Mouse (Mus musculus) CH12.LX (cell line): ENCODE measurements around the gene Zmynd8. TPM values are rescaled to one million over a fixed set of nuclear protein-coding genes. Genes with fewer than 3 reads are reported as not detected.
A peak's percentile ranks its signal among the peaks of the same experiment; 100 is the strongest.

Experiments used
- DNase-seq: peaks from one replicate; pipeline ENCODE4 v3.0.0-alpha.2; 2013; ENCODE audit errors: extremely low read depth
- H3K27ac ChIP-seq: 2 replicates; pipeline ENCODE4 v1.5.1; 2012; ENCODE audit warnings: low read depth, mild to moderate bottlenecking, control low read depth, moderate library complexity; ENCODE audit not compliant: insufficient read depth
- H3K27me3 ChIP-seq: replicated peaks from 2 replicates; pipeline ENCODE3; 2012; ENCODE audit warnings: inconsistent platforms
- H3K36me3 ChIP-seq, 2 experiments: replicated peaks in 1 of 2; 2 replicates each; pipeline versions ENCODE3 to v1.6.1; 2012; ENCODE audit warnings: inconsistent platforms in 1 of 2, low read length in 1 of 2, mild to moderate bottlenecking in 1 of 2, mixed read lengths in 1 of 2, moderate library complexity in 1 of 2; ENCODE audit not compliant: control insufficient read depth in 1 of 2, insufficient read depth in 1 of 2
- H3K4me1 ChIP-seq, 2 experiments: 2 replicates each; pipeline ENCODE4 v1.6.1; 2012; ENCODE audit warnings: inconsistent platforms in 1 of 2, moderate library complexity in 1 of 2; ENCODE audit not compliant: insufficient read depth in 2 of 2, control insufficient read depth in 1 of 2
- H3K4me2 ChIP-seq: 2 replicates; pipeline ENCODE4 v1.6.1; 2012; ENCODE audit warnings: low read depth, mild to moderate bottlenecking, control low read depth; ENCODE audit not compliant: poor library complexity, insufficient read depth, severe bottlenecking
- H3K4me3 ChIP-seq, 3 experiments: fragments of 150-350 bp in 1 of 3; sonication (generic) in 1 of 3; replicated peaks in 1 of 3; 2 replicates each; pipeline versions ENCODE3 to v1.5.1; 2011 to 2012; ENCODE audit warnings: low read depth in 2 of 3, low read length in 2 of 3, mild to moderate bottlenecking in 2 of 3, moderate library complexity in 2 of 3, control low read depth in 1 of 3, improper control_type of control experiment in 1 of 3, inconsistent platforms in 1 of 3, mixed read lengths in 1 of 3; ENCODE audit not compliant: poor library complexity in 1 of 3
- H3K79me2 ChIP-seq: replicated peaks from 2 replicates; pipeline ENCODE4 v1.6.1; 2012; ENCODE audit warnings: mild to moderate bottlenecking, moderate library complexity; ENCODE audit not compliant: control insufficient read depth, poor library complexity, insufficient read depth, severe bottlenecking; ENCODE audit errors: extremely low read depth
- H3K9ac ChIP-seq: 2 replicates; pipeline ENCODE4 v1.6.1; 2012; ENCODE audit warnings: low read depth, mild to moderate bottlenecking, control low read depth, moderate library complexity; ENCODE audit not compliant: insufficient read depth
- H3K9me3 ChIP-seq: replicated peaks from 2 replicates; pipeline ENCODE3; 2012; ENCODE audit warnings: low read length, inconsistent platforms, mixed read lengths
- BHLHE40 ChIP-seq: IDR thresholded peaks from 2 replicates; pipeline ENCODE4 v1.6.1; 2011; ENCODE audit warnings: mild to moderate bottlenecking, low read depth, low read length, improper control_type of control experiment
- CHD1 ChIP-seq: IDR thresholded peaks from 2 replicates; pipeline ENCODE4 v1.6.1; 2012; ENCODE audit warnings: low read depth, low read length, improper control_type of control experiment, inconsistent platforms
- CHD2 ChIP-seq: IDR thresholded peaks from 2 replicates; pipeline ENCODE4 v1.6.1; 2011; ENCODE audit warnings: low read length, improper control_type of control experiment
- CTCF ChIP-seq, 2 experiments: IDR thresholded peaks in 1 of 2; conservative IDR thresholded peaks in 1 of 2; 2 replicates each; pipeline ENCODE4 v1.5.1; 2011 to 2012; ENCODE audit warnings: low read depth in 2 of 2, low read length in 2 of 2, improper control_type of control experiment in 1 of 2, inconsistent platforms in 1 of 2, mild to moderate bottlenecking in 1 of 2, moderate library complexity in 1 of 2
- ELF1 ChIP-seq: IDR thresholded peaks from 2 replicates; pipeline ENCODE4 v1.6.1; 2014; ENCODE audit warnings: low read depth, mild to moderate bottlenecking, inconsistent platforms, low read length, improper control_type of control experiment
- EP300 ChIP-seq: IDR thresholded peaks from 2 replicates; pipeline ENCODE4 v1.6.1; 2011; ENCODE audit warnings: low read length, improper control_type of control experiment
- ETS1 ChIP-seq: conservative IDR thresholded peaks from 2 replicates; pipeline ENCODE4 v1.6.1; 2012; ENCODE audit warnings: low read depth, mild to moderate bottlenecking, inconsistent platforms, low read length, improper control_type of control experiment, moderate library complexity
- GABPA ChIP-seq: IDR thresholded peaks from 2 replicates; pipeline ENCODE4 v1.6.1; 2012; ENCODE audit warnings: low read depth, low read length, improper control_type of control experiment, inconsistent platforms; ENCODE audit not compliant: insufficient replicate concordance
- HCFC1 ChIP-seq: IDR thresholded peaks from 2 replicates; pipeline ENCODE4 v1.6.1; 2012; ENCODE audit warnings: low read depth, mild to moderate bottlenecking, inconsistent platforms, low read length, improper control_type of control experiment
- JUN ChIP-seq: IDR thresholded peaks from 2 replicates; pipeline ENCODE4 v1.6.1; 2011; ENCODE audit warnings: low read depth, mild to moderate bottlenecking, low read length, improper control_type of control experiment, moderate library complexity; ENCODE audit not compliant: insufficient read depth
- JUND ChIP-seq: conservative IDR thresholded peaks from 2 replicates; pipeline ENCODE4 v1.6.1; 2011; ENCODE audit warnings: low read depth, low read length, improper control_type of control experiment
- KAT2A ChIP-seq: IDR thresholded peaks from 2 replicates; pipeline ENCODE4 v1.6.1; 2012; ENCODE audit warnings: low read length, improper control_type of control experiment, inconsistent platforms; ENCODE audit not compliant: insufficient replicate concordance
- MAFK ChIP-seq: IDR thresholded peaks from 2 replicates; pipeline ENCODE4 v1.6.1; 2011; ENCODE audit warnings: low read length, improper control_type of control experiment; ENCODE audit not compliant: insufficient replicate concordance
- MAZ ChIP-seq: IDR thresholded peaks from 2 replicates; pipeline ENCODE4 v1.6.1; 2012; ENCODE audit warnings: low read depth, mild to moderate bottlenecking, inconsistent platforms, low read length, improper control_type of control experiment, moderate library complexity
- MEF2A ChIP-seq: IDR thresholded peaks from 2 replicates; pipeline ENCODE4 v1.6.1; 2014; ENCODE audit warnings: low read depth, mild to moderate bottlenecking, inconsistent platforms, low read length, improper control_type of control experiment, borderline replicate concordance
- MXI1 ChIP-seq: IDR thresholded peaks from 2 replicates; pipeline ENCODE4 v1.6.1; 2011; ENCODE audit warnings: mild to moderate bottlenecking, low read depth, low read length, improper control_type of control experiment
- MYC ChIP-seq: IDR thresholded peaks from 2 replicates; pipeline ENCODE4 v1.6.1; 2011; ENCODE audit warnings: low read depth, mild to moderate bottlenecking, improper control_type of control experiment, low read length
- NELFE ChIP-seq: IDR thresholded peaks from 2 replicates; pipeline ENCODE4 v1.6.1; 2011; ENCODE audit warnings: low read depth, low read length, improper control_type of control experiment
- NRF1 ChIP-seq: IDR thresholded peaks from 2 replicates; pipeline ENCODE4 v1.6.1; 2014; ENCODE audit warnings: low read depth, mild to moderate bottlenecking, inconsistent platforms, low read length, improper control_type of control experiment, moderate library complexity
- PAX5 ChIP-seq: IDR thresholded peaks from 2 replicates; pipeline ENCODE4 v1.6.1; 2012; ENCODE audit warnings: low read length, inconsistent platforms, mixed read lengths
- POLR2A ChIP-seq: IDR thresholded peaks from 2 replicates; pipeline ENCODE4 v1.6.1; 2011; ENCODE audit warnings: low read depth, mild to moderate bottlenecking, improper control_type of control experiment, low read length
- POLR2AphosphoS2 ChIP-seq: IDR thresholded peaks from 2 replicates; pipeline ENCODE4 v1.6.1; 2011; ENCODE audit warnings: low read depth, low read length, improper control_type of control experiment
- RAD21 ChIP-seq: IDR thresholded peaks from 2 replicates; pipeline ENCODE4 v1.6.1; 2011; ENCODE audit warnings: low read depth, mild to moderate bottlenecking, low read length, improper control_type of control experiment, moderate library complexity
- SIN3A ChIP-seq: IDR thresholded peaks from 2 replicates; pipeline ENCODE4 v1.6.1; 2012; ENCODE audit warnings: low read length, improper control_type of control experiment, inconsistent platforms
- SMC3 ChIP-seq: IDR thresholded peaks from 2 replicates; pipeline ENCODE4 v1.6.1; 2011; ENCODE audit warnings: low read depth, low read length, improper control_type of control experiment
- TBP ChIP-seq: conservative IDR thresholded peaks from 2 replicates; pipeline ENCODE4 v1.6.1; 2011; ENCODE audit warnings: low read depth, low read length, improper control_type of control experiment
- TCF12 ChIP-seq: IDR thresholded peaks from 2 replicates; pipeline ENCODE4 v1.6.1; 2014; ENCODE audit warnings: low read depth, mild to moderate bottlenecking, inconsistent platforms, low read length, improper control_type of control experiment
- UBTF ChIP-seq: IDR thresholded peaks from 2 replicates; pipeline ENCODE4 v1.6.1; 2012; ENCODE audit warnings: low read depth, mild to moderate bottlenecking, inconsistent platforms, low read length, improper control_type of control experiment, moderate library complexity
- USF1 ChIP-seq: IDR thresholded peaks from 2 replicates; pipeline ENCODE4 v1.6.1; 2014; ENCODE audit warnings: low read depth, mild to moderate bottlenecking, inconsistent platforms, low read length, improper control_type of control experiment
- USF2 ChIP-seq: conservative IDR thresholded peaks from 2 replicates; pipeline ENCODE4 v1.6.1; 2011; ENCODE audit warnings: low read depth, low read length, improper control_type of control experiment
- ZKSCAN1 ChIP-seq: IDR thresholded peaks from 2 replicates; pipeline ENCODE4 v1.6.1; 2012; ENCODE audit warnings: low read depth, inconsistent platforms, low read length, improper control_type of control experiment, borderline replicate concordance
- ZMIZ1 ChIP-seq: IDR thresholded peaks from 2 replicates; pipeline ENCODE4 v1.6.1; 2012; ENCODE audit warnings: low read depth, mild to moderate bottlenecking, inconsistent platforms, low read length, improper control_type of control experiment
- ZNF384 ChIP-seq: IDR thresholded peaks from 2 replicates; pipeline ENCODE4 v1.6.1; 2012; ENCODE audit warnings: low read depth, low read length, improper control_type of control experiment, inconsistent platforms
- dilution Hi-C: fragments of 300-500 bp; cut with MboI; formaldehyde crosslinking; loops from 2 replicates; pipeline ENCODE4 v1.14.3; 2020; ENCODE audit warnings: low sequenced_read_pairs; ENCODE audit not compliant: extremely low pct_unique_long_range_greater_than_20kb, extremely low pct_ligation_motif_present
- in situ Hi-C: fragments of 300-500 bp; cut with MboI; formaldehyde crosslinking; loops from 3 replicates; pipeline ENCODE4 v1.14.3; 2019; ENCODE audit warnings: low sequenced_read_pairs, low pct_ligation_motif_present, low pct_unique_long_range_greater_than_20kb, mixed read lengths
- polyA plus RNA-seq: library from polyadenylated mRNA; unstranded; fragments of >175 nt; gene quantifications from 2 replicates; pipeline ENCODE4 v1.2.1, GENCODE M21; 2012; ENCODE audit warnings: low read depth; ENCODE audit not compliant: insufficient read length
- total RNA-seq, 2 experiments: library from RNA; depleted of rRNA; stranded (reverse); fragments of 300-350 nt in 1 of 2; fragments of >200 nt in 1 of 2; gene quantifications; 2 replicates each; pipeline ENCODE4 v1.2.3; 2012 to 2014

Gene Zmynd8
- total and polyA plus RNA-seq, 3 experiments: 33.6 to 84.5 (median 35.1) TPM

DNA sequence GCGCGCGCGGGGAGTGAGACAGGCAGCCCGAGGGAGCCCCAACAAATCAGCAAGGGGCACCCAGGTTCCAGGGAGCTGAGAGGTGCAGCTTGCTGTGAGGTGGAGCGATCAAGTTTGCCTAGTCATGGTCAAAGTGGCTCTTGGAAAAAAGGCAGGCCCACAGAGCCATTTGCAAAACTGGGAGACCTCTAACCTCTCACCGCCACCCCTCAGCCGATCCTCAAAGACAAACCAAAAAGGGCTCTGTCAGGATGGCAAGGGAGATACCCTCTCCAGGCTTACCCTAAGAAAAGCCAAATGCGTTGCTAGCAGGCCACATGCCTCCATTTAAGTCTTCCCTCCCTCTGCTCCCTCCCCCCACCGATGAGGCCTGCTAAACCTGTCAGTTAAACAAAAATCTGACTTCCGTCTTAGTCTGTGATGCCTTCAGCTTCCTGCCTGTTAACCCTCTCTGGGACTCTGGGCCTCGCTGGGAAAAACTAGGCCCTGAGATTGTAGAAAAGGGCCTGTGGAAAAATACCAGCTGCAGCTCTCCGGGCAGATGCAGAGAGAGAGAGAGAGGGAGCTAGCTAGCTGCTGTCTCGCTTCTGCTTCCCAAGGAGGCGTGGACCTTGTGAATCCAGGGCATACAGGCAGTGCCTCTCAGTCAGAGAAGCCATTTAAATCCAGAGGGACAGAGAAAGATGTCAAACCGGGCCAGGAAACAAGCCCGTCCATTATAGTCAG is 13.4 kb downstream of the Zmynd8 start (continued):
- TF ChIP-seq USF2 (no peak), ZMIZ1 (peak; percentile 78), TCF12 (peak; percentile 73), JUND (peak; percentile 45), UBTF (0 out of 2 replicates have a peak, but pooled peaks have one; percentile 62), MXI1 (peak; percentile 80), ZNF384 (no peak), PAX5 (no peak)

DNA sequence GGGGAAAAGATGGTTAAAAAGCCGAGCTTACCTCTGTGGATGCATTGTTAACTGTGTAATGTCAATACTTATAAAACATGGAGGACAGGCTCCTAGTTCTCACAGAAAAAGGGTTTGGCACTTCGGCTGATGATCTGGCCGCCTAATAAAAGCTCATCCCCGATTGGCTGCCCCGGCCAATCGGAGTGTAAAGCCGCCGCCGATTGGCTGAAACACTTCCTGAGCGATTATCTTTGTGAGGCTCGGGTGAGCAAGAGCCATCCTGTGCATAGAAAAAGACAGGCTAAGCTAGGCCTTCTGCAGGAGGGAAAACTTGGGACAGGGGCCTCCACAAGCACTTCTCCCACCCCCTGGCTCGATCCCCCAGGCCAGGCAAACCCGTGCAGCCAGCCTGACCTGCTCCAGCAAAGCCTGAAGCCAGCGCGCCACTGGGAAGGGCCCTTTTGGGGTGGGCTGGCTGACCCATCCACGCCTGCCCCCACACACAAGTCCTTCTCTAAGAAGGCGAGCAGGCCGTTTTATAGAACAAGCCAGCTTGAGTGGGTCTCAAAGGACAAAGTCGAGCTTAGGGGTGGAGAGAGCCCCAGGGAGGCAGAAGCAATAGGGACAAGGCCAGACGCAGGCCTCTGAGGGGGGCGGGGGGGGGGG is 14.1 kb downstream of the Zmynd8 start:
- Histone ChIP-seq H3K9me3 (no peaks in the 10 kb centered on the region), H3K4me1 (peaks cover 26 to 59% of the 10 kb centered on the region in 2 experiments), H3K4me2 (peak overlapping the region; percentile 80), H3K27me3 (no peaks in the 10 kb centered on the region), H3K9ac (peak overlapping the region; percentile 98), H3K4me3 (peak overlapping the region; percentile 72 to 92 (median 81)), H3K79me2 (peaks cover 44% of the 10 kb centered on the region), H3K36me3 (peaks cover 3 to 23% of the 10 kb centered on the region in 2 experiments), H3K27ac (peak overlapping the region; percentile 99)
- DNase-seq: peak; percentile 95
- in situ Hi-C loops (no loop called here), dilution Hi-C loops (no loop called here)
- TF ChIP-seq BHLHE40 (no peak), KAT2A (0 out of 2 replicates have a peak, but pooled peaks have one; percentile 2), HCFC1 (peak; percentile 72), MEF2A (no peak), USF1 (no peak), NRF1 (no peak), SIN3A (peak; percentile 80; the same call in 1 of the 2 replicates), SMC3 (no peak), JUND (no peak), POLR2AphosphoS2 (peak; percentile 72; the same call in 1 of the 2 replicates), MAFK (no peak), MYC (peak; percentile 52; the same call in 1 of the 2 replicates), TBP (peak; percentile 85), CTCF (conservative IDR thresholded peaks at IDR 0.05 in 1 of 2, IDR thresholded peaks at IDR 0.05 in 1 of 2; ENCODE audit: low read depth in 2 of 2, low read length in 2 of 2) (no peak), TCF12 (peak; percentile 53; the same call in 1 of the 2 replicates), GABPA (peak; percentile 54; the same call in 1 of the 2 replicates), ZMIZ1 (no peak; the same call in 1 of the 2 replicates), MXI1 (no peak; the same call in 1 of the 2 replicates), MAZ (no peak), JUN (no peak), CHD1 (no peak), USF2 (no peak), EP300 (no peak), RAD21 (no peak), ELF1 (peak; percentile 81), POLR2A (peak; percentile 76), ETS1 (peak; percentile 5; the same call in 1 of the 2 replicates), NELFE (peak; percentile 67), PAX5 (no peak), ZNF384 (no peak), ZKSCAN1 (no peak), CHD2 (peak; percentile 73; the same call in 1 of the 2 replicates)
